Mouse (Mus musculus) spleen, adult 2 months (tissue): Measurements from ENCODE around the gene Paf1.

ENCODE experiments used
- CTCF ChIP-seq: fragments of 200-500 bp; IDR thresholded peaks from 2 replicates; pipeline ENCODE4 v1.5.1; 2011; ENCODE audit warnings: mild to moderate bottlenecking, inconsistent platforms; ENCODE audit not compliant: insufficient read depth, insufficient read length, insufficient replicate concordance; ENCODE audit errors: extremely low read depth
- POLR2A ChIP-seq: fragments of 200-500 bp; IDR thresholded peaks from 2 replicates; pipeline ENCODE4 v1.6.1; 2011; ENCODE audit warnings: low read depth, low read length, inconsistent platforms

- TF ChIP-seq POLR2A, result no peak
- TF ChIP-seq CTCF, result no peak
Observed at GRCm38 (mm10) chr7:28423018-28423417, 30.3 kb downstream of the Paf1 start.
